Mouse (Mus musculus) adrenal gland, postnatal 10 days (tissue): ENCODE results near the gene Sipa1l3. TPM values are rescaled to one million over a fixed set of nuclear protein-coding genes. Genes with fewer than 3 reads are reported as not detected.
A peak's percentile ranks its signal among the peaks of the same experiment; 100 is the strongest.

Experiments used
- DNase-seq: peaks from one replicate; pipeline ENCODE4 v3.0.0; 2021; ENCODE audit warnings: mixed read lengths
- total RNA-seq, 2 experiments: library from RNA; stranded (reverse); gene quantifications; 2 replicates each; pipeline ENCODE4 v1.2.3; 2021

Gene Sipa1l3
- total RNA-seq, 2 experiments from 2014 or later = 26.9 to 47.2 TPM

- DNase-seq = peak; percentile 86
Observed at GRCm38 (mm10) chr7:29303738-29304462, 214.5 kb downstream of the Sipa1l3 start, which contains the start of gene Dpf1. Gene Dpf1 (plus strand): TSS chr7:29303951.

DNA sequence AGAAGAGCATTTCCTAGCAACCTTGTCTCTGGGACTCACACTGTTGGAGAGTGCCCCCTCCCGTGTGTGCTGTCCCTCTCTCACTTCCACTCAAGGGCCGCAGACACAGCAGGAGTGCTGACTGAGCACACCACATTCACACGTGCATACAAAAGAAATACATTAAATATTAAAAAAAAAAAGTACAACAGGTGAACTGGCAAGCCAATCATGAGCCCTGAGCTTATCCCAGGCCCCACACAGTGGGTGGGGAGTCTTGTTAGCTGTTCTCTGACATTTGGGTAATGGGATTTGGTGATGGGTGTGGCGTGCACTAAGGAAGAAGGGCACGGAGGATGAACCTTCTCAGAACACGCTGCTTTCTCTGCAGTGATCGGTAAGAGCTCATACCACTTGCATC lies 215.8 kb downstream of the Sipa1l3 start:
- DNase-seq = no peak

DNA sequence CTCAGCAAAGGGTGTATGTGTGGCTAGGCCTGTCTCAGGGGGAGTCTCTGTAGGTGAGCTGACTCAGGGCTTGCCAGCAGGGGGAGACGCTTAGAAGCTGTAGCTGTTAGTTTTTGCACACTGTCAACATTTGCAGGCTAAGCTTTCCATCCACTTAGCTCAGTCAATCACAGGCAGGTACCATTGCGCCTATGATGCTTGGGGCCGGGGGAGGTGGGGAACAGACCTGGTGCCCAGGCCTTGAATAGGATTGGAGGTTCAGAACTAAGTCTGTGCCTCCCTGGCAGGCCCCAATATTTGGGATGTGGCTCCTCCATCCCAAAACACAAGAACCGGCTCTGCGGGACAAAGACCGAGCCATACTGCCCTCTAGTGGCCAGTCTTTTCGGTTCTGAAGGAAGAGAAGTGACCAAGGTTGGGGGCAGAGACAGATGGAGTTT lies 217.3 kb downstream of the Sipa1l3 start:
- DNase-seq = peak; percentile 81

DNA sequence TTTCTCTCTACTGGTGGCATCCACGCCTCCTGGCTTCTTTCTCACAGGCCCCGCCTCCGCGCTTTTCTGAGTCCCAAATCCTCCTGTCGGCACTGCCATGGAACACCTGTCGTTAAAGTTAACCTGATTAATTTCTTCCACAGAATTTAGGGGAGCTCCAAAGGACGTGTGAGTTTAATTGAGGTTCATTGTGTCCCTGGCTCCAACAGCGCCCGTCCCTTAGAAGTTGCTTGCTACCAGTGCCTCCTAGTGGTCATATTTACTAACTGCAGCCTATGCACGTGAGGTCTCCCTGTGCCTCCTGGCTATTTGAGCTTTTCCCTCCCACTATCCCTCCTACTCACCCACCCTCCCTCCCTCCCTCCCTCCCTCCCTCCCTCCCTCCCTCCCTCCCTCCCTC lies 221.4 kb downstream of the Sipa1l3 start:
- DNase-seq = peak; percentile 75

DNA sequence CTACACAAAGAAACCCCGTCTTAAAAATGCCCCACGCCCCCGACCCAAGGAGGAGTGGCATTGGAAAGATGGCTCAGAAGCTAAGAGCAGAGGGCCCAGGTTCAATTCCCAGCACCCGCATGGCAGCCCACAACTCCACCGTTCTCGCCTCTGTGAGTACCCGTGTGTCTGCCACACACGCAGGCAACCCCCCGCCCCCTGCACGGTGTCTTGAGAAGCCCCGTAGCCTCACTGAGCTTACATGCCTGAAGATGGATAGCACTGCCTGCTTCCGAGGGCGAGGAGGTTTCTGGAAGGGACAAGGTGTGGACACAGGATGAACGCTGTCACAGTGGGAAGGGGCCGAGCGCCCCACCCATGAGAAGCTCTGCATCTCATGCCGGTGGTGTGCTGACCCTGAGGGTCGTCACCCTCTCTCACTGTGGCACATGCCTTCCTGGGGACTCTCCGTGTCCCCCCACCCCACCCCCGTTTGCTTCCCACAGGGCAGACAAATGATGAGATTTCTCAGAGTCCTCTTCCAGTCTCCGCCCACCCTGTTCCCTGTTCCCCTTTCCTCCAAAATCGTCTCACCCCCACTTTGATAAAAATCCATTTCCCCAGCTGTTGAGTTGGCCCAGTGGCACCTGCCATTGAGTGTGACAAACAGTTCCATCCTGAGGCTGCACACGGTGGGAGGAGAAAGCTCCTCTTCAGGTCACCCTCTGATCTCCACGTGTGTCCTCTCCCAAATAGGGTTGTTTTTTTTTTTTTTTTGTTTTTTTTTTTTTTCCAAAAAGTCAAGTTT lies 222.4 kb downstream of the Sipa1l3 start:
- no peak for DNase-seq

- DNase-seq = no peak
Observed at GRCm38 (mm10) chr7:29294111-29294761, 224.2 kb downstream of the Sipa1l3 start.

DNA sequence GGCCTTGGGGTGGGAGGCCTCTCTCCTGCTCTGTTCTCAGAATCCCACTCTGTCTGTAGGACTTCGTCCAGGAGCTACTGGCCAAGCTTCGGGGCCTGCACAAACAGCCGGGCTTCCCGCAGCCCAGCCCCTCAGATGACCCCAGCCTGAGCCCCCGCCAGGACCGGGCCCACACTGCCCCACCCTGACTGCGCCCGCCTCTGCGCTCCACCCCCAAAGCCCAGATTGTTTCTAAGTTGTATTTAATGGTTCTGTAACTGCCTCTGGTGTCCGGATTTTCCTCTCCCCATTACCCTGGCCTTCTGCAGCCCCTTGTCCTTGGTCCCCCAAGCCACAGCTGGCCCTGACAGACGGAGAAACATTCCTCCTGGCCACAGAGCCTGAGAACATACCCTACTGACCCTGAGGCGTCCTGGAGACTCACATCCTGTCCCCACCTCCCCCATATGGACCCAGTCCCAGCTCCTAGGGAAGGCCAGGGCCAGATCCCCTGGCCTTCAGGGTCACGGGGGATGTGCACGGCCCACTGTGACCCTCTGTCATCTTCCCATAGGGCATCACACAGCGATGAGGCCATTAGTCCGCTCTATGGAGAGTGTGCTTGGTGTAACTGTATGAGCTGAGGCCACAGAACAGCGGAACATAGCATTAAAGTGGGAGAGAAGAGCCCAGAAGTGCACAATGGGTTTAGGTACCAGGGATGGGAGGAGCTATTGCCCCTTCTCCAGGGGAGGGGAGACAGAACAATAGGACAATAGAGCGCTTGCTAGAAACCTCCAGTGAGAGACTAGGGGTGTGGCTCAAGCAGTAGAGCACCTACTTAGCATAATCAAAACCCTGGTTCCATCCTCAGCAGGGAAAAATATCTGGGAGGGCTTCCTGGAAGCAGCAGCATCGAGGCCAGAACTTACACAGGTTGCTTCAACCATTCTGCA lies 225.0 kb downstream of the Sipa1l3 start:
- DNase-seq = peak; percentile 43

- no peak for DNase-seq
Observed at GRCm38 (mm10) chr7:29292458-29293098, 225.9 kb downstream of the Sipa1l3 start.

DNA sequence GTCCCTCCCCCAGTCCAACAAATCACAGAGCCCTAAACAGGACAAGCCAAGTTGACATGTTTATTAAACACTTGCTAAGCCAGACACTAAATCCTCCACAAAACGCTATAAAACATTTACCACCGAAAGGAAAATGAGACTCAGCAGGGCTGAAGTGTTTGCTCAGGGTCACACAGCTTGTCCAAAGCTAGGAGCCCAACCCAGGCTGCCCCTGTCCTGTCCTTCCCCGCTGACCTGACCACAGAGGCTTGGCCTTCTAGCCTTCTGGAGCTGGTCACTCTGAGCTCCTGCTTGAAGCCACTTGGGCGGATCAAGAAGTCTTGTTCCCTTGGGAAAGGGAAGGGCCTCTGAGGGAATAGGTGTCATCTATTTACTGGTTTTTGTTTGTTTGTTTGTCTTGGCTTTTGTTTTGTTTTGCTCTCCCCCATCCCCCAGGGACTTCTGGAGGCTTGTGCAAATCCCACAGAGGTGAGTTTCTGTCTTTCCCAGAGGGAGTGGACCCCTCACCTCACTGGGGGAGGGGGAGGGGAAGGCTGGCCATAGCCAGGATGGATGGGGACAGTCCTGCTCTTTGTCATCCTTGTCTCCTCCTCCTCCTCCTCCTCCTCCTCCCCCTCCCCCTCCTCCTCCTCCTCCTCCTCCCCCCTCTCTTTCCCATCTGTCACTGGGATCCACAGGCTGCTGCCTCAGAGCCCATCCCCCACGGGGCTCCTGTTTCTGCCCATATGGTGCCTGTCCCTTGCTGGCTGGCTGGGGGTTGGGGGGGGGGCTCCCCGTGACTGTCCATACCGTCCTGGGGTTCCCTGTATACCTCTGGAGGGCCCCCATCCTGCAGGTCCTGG lies 226.6 kb downstream of the Sipa1l3 start:
- DNase-seq = no peak

DNA sequence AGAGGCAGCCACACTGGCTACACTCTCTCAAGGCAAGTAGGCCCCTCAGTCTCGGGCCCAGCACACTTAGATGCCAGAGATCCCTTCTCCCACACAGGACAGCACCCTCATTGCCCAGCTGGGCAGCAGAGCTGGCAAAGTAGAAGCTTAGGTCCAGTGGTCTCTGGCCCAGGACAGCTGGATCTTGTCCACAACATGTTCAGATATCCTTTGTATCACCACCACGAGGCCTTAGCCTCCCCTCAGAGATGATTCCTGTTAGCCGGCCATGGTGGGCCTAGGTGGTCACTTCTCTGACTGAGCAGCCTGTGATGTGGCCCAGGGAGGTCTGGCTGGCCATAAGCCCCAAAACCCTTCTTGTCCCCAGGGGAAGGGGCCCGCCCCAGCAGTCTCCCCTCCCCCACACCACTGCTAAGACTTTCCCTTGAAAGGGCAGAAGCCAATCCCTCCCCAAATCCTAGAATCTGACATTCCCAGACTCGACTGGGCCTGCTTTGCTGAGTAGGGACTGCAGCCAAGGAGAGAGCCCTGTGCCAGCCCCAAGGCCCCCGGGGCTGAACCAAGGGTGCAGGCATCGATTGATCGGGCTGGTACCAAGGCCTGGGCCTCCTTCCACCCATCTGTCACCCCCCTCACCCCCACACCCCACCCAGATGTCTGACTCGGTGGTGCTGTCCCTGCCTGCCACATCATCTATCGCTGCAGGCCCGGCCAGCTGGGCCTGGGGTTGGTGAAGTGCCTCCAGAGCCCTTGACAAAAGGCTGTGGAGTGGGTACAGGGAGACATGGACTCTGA lies 227.6 kb downstream of the Sipa1l3 start:
- no peak for DNase-seq

- no peak for DNase-seq
Observed at GRCm38 (mm10) chr7:29289856-29290255, 228.6 kb downstream of the Sipa1l3 start.

- DNase-seq = peak; percentile 85
Observed at GRCm38 (mm10) chr7:29288942-29289638, 229.4 kb downstream of the Sipa1l3 start, which contains the start of gene Ppp1r14a. Gene Ppp1r14a (plus strand): TSS chr7:29289308.

- DNase-seq = no peak
Observed at GRCm38 (mm10) chr7:29288079-29288478, 230.4 kb downstream of the Sipa1l3 start.

- DNase-seq = no peak
Observed at GRCm38 (mm10) chr7:29287481-29287880, 231.0 kb downstream of the Sipa1l3 start.

DNA sequence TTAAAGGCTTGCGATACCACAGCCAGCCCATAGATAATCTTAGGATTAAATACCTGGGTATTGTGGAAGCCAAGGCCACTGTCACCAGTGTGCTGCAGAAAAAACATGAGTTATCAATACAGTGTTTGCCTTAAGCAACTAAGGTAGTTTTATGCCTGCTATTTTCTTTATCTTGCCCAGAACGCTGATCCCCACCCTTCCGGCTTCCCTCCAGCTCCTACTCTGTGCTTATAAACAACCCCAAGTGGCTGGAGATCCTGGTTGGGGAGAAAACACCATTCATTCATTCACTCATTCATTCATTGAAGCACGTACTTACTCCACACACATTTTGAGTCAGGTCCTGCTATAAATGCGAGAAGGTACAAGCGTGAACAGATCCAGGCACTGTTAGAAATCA lies 233.9 kb downstream of the Sipa1l3 start:
- DNase-seq = no peak

GRCm38 (mm10) chr7:29283876-29284275 lies 234.6 kb downstream of the Sipa1l3 start:
- no peak for DNase-seq

DNA sequence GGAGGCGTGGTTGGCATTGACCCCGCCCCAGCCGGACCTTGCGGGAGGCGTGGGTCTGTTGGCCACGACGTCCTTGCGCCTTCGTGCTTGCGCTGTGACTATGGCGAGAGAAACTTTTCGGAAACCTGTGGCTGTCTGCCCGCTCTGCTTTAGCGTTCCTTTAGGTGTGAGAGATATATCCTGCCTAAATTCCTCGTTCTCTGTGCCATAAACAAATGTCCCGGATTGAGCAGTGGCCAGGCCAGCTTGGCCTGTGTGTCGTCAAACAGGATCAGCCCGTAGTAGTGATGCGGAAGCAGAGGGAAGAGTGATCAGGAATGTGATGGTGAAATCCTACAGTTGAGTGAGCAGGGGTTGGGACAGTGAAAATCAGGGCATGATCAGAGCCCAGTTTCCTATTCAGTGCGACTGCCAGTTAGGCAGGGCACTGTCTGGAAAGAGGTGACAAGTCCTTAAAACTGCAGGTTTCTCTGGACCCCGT lies 236.3 kb downstream of the Sipa1l3 start:
- no peak for DNase-seq
